ENCODE assay signal across 9 mouse cellular contexts in the genomic region with DNA sequence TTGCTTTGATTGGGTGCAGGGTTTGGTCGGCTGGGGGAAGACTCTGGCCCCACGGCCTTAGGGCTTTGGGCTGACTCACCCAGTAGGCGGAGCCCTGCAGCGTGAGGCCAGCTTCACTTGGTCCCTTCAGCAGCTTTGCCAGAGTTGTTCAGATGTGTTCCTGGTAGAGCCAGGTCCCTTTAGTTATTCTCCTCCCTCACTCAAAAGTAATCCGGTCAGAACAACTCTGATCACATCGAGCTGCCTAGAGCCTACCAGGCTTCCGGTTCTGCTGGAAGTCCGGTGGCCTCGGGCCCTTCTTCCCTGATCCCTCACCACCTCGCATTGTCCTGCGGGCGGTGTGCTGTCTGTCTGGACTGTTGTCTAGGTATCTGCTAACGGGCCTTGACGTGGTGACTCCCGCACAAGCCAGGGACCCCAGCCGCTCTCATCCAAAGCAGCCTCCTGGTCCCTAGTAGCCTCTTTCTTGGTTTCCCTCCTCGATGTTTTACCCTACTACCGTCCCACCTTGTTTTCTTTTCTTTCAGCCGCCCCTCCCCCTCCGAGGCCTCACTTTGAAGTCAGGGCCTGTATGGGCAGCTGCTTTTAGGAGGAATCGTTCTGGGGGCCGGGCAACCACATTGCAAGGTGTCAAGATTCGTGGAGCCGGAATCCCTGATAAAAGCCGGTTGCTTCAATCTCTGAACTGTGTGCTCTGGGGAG. TPM values are rescaled to one million over a fixed set of nuclear protein-coding genes. Genes with fewer than 3 reads are reported as not detected.
DNase-seq lines count a peak whose midpoint lies in the region; ATAC-seq and TF ChIP-seq lines count a peak whose summit lies in the region.
"Had no signal": no experiment of that assay in that cellular context is flagged by ENCODE, and none has a peak within 500 bp of the region (broad histone marks: within the 10 kb centered on the region; RNA-seq: fewer than 3 reads in every experiment).

No protein-coding gene starts in this region.

- H3K36me3 ChIP-seq in heart, adult 2 months (ENCODE audit: control insufficient read depth, insufficient read depth, low read length), result no peaks in the 10 kb centered on the region
- H3K36me3 ChIP-seq in liver, postnatal 0 days (replicated peaks; ENCODE audit: insufficient read depth, low read length), result no peaks in the 10 kb centered on the region
- H3K36me3 ChIP-seq in neural tube, embryonic 12.5 days, result no peaks in the 10 kb centered on the region

- no peaks in the 10 kb centered on the region for H3K79me2 ChIP-seq in heart, adult 2 months (replicated peaks; ENCODE audit: control insufficient read depth, insufficient read depth, low read length)

- no peak overlapping the region for H3K4me3 ChIP-seq in cortical plate, adult 2 months (ENCODE audit: insufficient read depth, low read length)
- peak overlapping the region; percentile 37 for H3K4me3 ChIP-seq in heart, adult 2 months
- peak overlapping the region; percentile 36 for H3K4me3 ChIP-seq in liver, postnatal 0 days (ENCODE audit: low read depth, low read length)
- H3K4me3 ChIP-seq in neural tube, embryonic 12.5 days, result no peak overlapping the region

- H3K9ac ChIP-seq in heart, adult 2 months (ENCODE audit: low read depth, low read length), result peak overlapping the region; percentile 56
- peak overlapping the region; percentile 46 for H3K9ac ChIP-seq in liver, postnatal 0 days (replicated peaks)
- H3K9ac ChIP-seq in neural tube, embryonic 12.5 days, result 0 out of 2 replicates have a peak overlapping the region, but pooled peaks have one; percentile 21

- peak overlapping the region; percentile 76 for H3K27ac ChIP-seq in cortical plate, adult 2 months (ENCODE audit: insufficient read depth, low read length)
- H3K27ac ChIP-seq in heart, adult 2 months, result peak overlapping the region; percentile 63
- peak overlapping the region; percentile 71 for H3K27ac ChIP-seq in liver, postnatal 0 days (ENCODE audit: low read depth)
- H3K27ac ChIP-seq in neural tube, embryonic 12.5 days, result no peak overlapping the region

- DNase-seq in frontal cortex, postnatal 25 days (ENCODE audit: low spot score in 2 of 2), result no peak
- peak; percentile 70 to 76 for DNase-seq in heart, adult 2 months
- peak; percentile 56 for DNase-seq in kidney, adult 11 months
- DNase-seq in liver, postnatal 0 days, result peak; percentile 61
- no peak for DNase-seq in spleen, adult 12 weeks (ENCODE audit: low spot score)

- ATAC-seq in frontal cortex, adult (ENCODE audit: low TSS enrichment), result peak; percentile 31; the same call in 1 of the 2 replicates
- peak; percentile 44; the same call in 1 of the 2 replicates for ATAC-seq in liver, postnatal 0 days
- ATAC-seq in neural tube, embryonic 12.5 days (ENCODE audit: low FRiP score, low read depth), result no peak

- TF ChIP-seq POLR2A in cortical plate, adult 2 months (IDR thresholded peaks at IDR 0.05; ENCODE audit: extremely low read depth, insufficient read depth, low read length), result 0 out of 2 replicates have a peak, but pooled peaks have one; percentile 12
- TF ChIP-seq POLR2A in heart, adult 2 months (IDR thresholded peaks at IDR 0.05; ENCODE audit: insufficient read depth, low read depth, low read length), result no peak

- H3K4me2 ChIP-seq in liver, postnatal 0 days (ENCODE audit: low read depth, low read length), result peak overlapping the region; percentile 74
- H3K4me2 ChIP-seq in neural tube, embryonic 12.5 days (replicated peaks), result peak overlapping the region; percentile 63

- no peak for TF ChIP-seq EP300 in heart, adult 2 months (IDR thresholded peaks at IDR 0.05; ENCODE audit: insufficient read depth, low read depth, low read length)
- TF ChIP-seq EP300 in liver, postnatal 0 days (IDR thresholded peaks at IDR 0.05; ENCODE audit: low read depth), result no peak

- H3K9me3 ChIP-seq in liver, postnatal 0 days (ENCODE audit: low read length), result no peaks in the 10 kb centered on the region
- no peaks in the 10 kb centered on the region for H3K9me3 ChIP-seq in neural tube, embryonic 12.5 days

- intact Hi-C loops in heart, adult 2 months (cut with DNase I), result no loop called here

- no peak for TF ChIP-seq CTCF in cortical plate, adult 2 months (IDR thresholded peaks at IDR 0.05; ENCODE audit: extremely low read depth, insufficient read depth, low read length)
- TF ChIP-seq CTCF in heart, adult 2 months (IDR thresholded peaks at IDR 0.05), result peak; percentile 53
- peak; percentile 47 for TF ChIP-seq CTCF in liver, postnatal 0 days (IDR thresholded peaks at IDR 0.05; ENCODE audit: low read depth)

- H3K27me3 ChIP-seq in heart, adult 2 months (ENCODE audit: control insufficient read depth, insufficient read depth, low read length), result no peaks in the 10 kb centered on the region
- peaks cover 13% of the 10 kb centered on the region for H3K27me3 ChIP-seq in liver, postnatal 0 days (ENCODE audit: insufficient read depth, low read length)
- H3K27me3 ChIP-seq in neural tube, embryonic 12.5 days (replicated peaks), result peaks cover 28% of the 10 kb centered on the region

- WGBS in heart, adult 2 months, result 17% methylated on average over 25 of the region's 25 CpGs
- WGBS in liver, postnatal 0 days (ENCODE audit: insufficient replicate concordance), result 8% methylated on average over 25 of the region's 25 CpGs
- WGBS in neural tube, embryonic 12.5 days, result 2% methylated on average over 25 of the region's 25 CpGs

- no peaks in the 10 kb centered on the region for H3K4me1 ChIP-seq in cortical plate, adult 2 months (ENCODE audit: control insufficient read depth, insufficient read depth, low read length)
- peaks cover 16% of the 10 kb centered on the region for H3K4me1 ChIP-seq in heart, adult 2 months (ENCODE audit: control insufficient read depth, insufficient read depth, low read length)
- peaks cover 51% of the 10 kb centered on the region for H3K4me1 ChIP-seq in liver, postnatal 0 days (ENCODE audit: insufficient read depth)
- peaks cover 26% of the 10 kb centered on the region for H3K4me1 ChIP-seq in neural tube, embryonic 12.5 days

RNA-seq across cellular contexts. Expression of gene Itgb5, which starts 4.5 kb away (rescaled TPM):
- 43.0 and 44.7 TPM in 2 replicates for polyA plus RNA-seq in cortical plate, adult 2 months (2012; rRNA removed)
- 10 to 100 TPM; 83.2 to 95.3 TPM for total RNA-seq in heart, adult 2 months (2021)
- 95.7 and 123 TPM in 2 replicates for polyA plus RNA-seq in heart, adult 2 months (2012; rRNA removed)
- polyA plus RNA-seq in liver, postnatal 0 days (2015; fragmentation: Nextera tagmentation; extraction: Ambion mirVana), result 16.1 and 19.2 TPM in 2 replicates
- polyA plus RNA-seq in neural tube, embryonic 12.5 days (2016; fragmentation: Nextera tagmentation; extraction: Ambion mirVana), result 31.2 and 31.5 TPM in 2 replicates

RNA-seq across cellular contexts. Expression of gene Muc13, which starts 40.1 kb away (rescaled TPM):
- 0.06 and 0.10 TPM in 2 replicates for polyA plus RNA-seq in cortical plate, adult 2 months (2012; rRNA removed)
- not detected for total RNA-seq in heart, adult 2 months (2021)
- polyA plus RNA-seq in heart, adult 2 months (2012; rRNA removed), result 0.15 and 0.33 TPM in 2 replicates
- polyA plus RNA-seq in liver, postnatal 0 days (2015; fragmentation: Nextera tagmentation; extraction: Ambion mirVana), result 1.2 TPM in 2 replicates
- 0.06 and 0.16 TPM in 2 replicates for polyA plus RNA-seq in neural tube, embryonic 12.5 days (2016; fragmentation: Nextera tagmentation; extraction: Ambion mirVana)
- total RNA-seq: left cerebral cortex, postnatal 10 days had no signal

Comparison
In these comparisons a context has a peak if more than half of its experiments do, and no peak if none do; other contexts are left out.
1. DNase-seq: peak in heart, adult 2 months (2 of 2), kidney, adult 11 months (single experiment) and liver, postnatal 0 days (single experiment); none in frontal cortex, postnatal 25 days (0 of 2) and spleen, adult 12 weeks (single experiment).
2. H3K4me3 ChIP-seq: peak in heart, adult 2 months (single experiment) and liver, postnatal 0 days (single experiment); none in cortical plate, adult 2 months (single experiment) and neural tube, embryonic 12.5 days (single experiment).
3. Peak in every context shown above with its lines, with median percentiles within 50 percentile points of each other: H3K9ac ChIP-seq.